Mouse (Mus musculus): ENCODE results near the gene Sp4. TPM values are rescaled to one million over a fixed set of nuclear protein-coding genes. Genes with fewer than 3 reads are reported as not detected.

Sp4 gene
- total RNA-seq, 4 experiments from 2014 or later, result 28.7 to 33.6 (median 30.1) TPM

DNA sequence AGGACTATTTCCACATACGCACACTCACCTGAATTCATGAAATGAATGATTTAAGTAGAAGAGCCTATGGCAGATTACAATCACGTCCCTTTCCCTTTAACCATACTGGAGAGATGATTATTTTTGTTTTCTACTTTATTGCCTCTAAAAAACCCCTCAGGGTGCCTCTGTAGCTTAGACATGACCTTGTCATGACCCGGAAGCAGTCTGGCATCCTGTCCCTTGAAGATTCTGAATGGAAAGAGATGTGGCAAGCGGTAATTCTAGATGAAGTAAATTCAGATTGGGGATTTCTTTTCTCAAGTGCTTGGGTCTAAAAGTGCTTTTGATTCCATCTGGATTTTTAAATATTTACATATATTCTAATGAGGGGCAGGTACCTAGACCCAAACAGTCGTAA lies 24.9 kb downstream of the Sp4 start:
- DNase-seq (ENCODE audit: low spot score in 2 of 2), result no peak

DNA sequence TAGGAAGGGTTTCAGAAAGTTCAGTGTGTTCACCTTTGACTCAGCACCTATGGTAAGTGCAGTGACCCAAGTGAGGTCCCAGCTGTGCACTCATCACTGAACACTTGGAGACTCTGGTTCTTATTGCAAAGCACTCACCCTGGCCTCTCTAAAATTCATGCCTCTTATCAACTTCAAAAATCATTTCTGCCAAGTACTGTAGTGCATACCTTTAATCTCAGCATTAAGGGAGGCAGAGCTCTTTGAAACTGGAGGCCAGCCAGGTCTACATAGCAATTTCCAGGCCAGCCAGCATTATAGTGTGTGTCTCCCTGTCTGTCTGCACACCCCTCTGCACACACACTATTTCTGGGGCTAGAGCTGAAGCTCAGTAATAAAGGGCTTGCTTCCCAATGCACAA lies 36.3 kb downstream of the Sp4 start:
- DNase-seq (ENCODE audit: low spot score in 2 of 2), result no peak

GRCm38 (mm10) chr12:118263878-118264277 lies 37.4 kb downstream of the Sp4 start:
- DNase-seq (ENCODE audit: low spot score in 2 of 2), result no peak

DNA sequence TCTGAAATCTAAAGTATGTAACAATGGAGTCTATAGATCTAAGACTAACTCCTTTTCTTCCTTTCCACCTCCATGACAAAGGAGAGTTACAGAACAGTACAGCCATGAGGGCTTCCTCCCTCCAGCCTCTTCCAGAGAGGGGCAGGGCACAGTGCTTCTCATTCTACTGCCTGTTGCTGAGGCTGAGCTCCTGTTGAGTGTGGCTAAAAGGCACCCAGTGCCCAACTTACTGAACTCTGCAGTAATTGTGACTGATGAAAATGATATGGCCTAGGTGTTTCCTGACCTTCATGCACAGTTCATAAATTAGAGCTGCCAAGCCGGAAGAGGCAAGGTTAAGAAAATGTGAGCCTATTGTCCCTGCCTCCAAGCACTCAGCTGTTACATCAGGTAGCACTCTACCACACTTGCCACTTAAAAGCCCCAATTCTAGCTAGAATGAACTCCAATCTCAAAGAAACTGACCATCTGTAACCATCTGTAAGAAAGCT lies 45.9 kb downstream of the Sp4 start:
- no peak for DNase-seq (ENCODE audit: low spot score in 2 of 2)

- DNase-seq (ENCODE audit: low spot score in 2 of 2), result no peak
Observed at GRCm38 (mm10) chr12:118221182-118221581, 80.1 kb downstream of the Sp4 start.

DNA sequence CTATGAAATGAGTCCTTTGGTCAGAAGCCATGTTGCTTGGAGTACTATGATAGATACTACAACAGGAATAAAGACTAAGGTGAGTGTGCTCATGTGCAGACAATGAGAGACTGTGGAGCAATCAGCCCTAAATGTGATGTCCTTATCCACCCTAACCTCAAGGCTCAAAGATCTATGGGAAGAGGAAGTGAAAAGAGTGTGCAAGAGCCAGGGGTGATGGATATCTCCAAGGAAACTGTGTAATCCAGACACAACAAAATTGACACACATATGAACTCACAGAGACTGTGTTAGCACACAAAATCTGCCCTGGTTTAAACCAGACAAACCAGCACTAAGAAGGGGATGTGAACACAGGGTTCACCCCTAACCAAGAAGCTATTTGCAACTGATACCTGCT lies 81.2 kb downstream of the Sp4 start:
- no peak for DNase-seq (ENCODE audit: low spot score in 2 of 2)

DNA sequence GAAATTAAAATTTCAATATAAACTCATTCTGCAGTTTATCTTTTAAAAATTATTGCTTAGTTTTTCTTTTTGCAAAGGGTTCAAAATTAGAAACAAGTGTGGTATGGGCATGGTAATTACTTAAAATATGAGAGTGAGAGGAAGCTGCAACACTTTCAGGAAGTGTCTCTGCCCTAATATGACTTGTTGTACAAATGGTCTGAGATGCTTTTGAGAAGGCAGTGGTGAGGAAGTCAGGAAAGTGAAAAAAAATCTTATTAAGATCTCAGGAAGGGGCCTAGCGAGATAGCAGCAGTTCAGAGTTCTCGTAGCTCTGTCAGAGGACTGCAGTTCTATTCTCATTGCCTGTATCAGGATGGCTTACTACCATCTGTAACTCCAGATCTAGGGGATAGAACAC lies 89.1 kb downstream of the Sp4 start:
- no peak for DNase-seq (ENCODE audit: low spot score in 2 of 2)

GRCm38 (mm10) chr12:118198386-118199093 lies 102.7 kb downstream of the Sp4 start, which contains the start of gene Dnah11:
Gene Dnah11 (minus strand): TSS chr12:118199043.
- peak in 1 of 2 experiments; percentile 9 for DNase-seq (ENCODE audit: low spot score in 2 of 2)

DNA sequence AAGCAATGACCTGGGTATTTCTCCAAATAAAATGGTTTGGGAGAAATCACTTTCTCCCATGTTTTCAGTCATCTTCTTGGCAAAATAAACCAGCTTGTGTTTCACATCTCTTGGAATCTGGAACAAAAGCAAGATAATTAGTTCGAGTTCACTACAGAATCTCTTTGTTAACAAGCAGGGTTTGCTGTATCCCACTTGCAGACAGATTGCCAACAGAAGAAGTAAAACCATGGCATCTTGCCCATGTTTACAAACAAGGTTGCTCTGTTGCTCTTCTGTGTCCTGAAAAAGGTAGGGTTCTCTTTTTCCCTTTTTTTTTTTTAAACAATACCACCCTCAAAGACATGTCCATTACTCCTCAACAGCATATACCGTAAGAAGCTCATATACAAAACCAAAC lies 104.7 kb downstream of the Sp4 start:
- DNase-seq (ENCODE audit: low spot score in 2 of 2), result no peak

DNA sequence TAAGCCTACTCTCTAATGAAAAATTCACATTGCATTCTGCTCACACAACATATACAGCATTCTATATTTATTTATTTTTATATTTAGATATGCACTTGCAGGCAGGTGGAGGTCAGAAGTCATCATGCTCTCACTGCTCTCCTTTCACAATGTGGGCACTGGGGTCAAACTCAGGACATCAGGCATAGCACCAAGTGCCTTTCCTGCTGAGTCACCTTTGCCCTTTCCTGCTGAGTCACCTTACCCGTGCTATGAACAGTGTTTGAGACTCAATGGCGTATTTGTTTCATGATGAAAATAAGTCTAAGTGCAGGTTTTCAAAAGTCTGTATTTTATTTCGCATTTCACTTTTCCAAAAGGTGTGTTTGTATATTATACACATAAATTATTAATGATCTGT lies 111.7 kb downstream of the Sp4 start:
- DNase-seq (ENCODE audit: low spot score in 2 of 2), result no peak

- no peak for DNase-seq (ENCODE audit: low spot score in 2 of 2)
Observed at GRCm38 (mm10) chr12:118187663-118188062, 113.6 kb downstream of the Sp4 start.

DNA sequence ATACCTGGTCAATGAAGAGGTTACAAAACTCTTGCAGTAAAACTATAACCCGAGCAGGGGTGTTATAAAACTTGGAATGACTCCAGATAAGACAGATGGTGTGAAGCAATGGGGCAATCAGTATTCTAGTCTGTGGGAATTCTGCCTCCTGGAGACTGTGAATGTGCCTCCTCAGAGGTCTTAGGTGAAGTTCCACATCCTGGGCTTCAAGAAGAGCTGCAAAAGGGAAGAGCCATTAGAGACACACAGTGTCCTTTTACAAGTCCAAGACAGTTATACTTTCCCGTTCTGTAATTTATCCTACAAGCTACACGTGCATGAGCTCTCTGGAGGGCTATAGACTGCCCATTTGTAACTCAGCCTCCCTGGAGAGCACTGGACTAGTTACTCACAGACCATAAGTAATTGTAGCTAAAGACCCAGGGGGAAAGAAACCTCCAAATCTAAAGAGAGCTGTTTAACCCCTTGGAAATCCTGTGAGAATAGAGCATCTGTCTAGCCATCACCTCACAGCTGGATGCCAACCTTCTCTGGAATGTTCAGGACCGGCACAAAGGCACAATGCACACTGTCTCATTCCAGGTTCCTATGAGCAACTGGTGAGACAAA lies 114.3 kb downstream of the Sp4 start:
- DNase-seq (ENCODE audit: low spot score in 2 of 2), result no peak

- DNase-seq (ENCODE audit: low spot score in 2 of 2), result no peak
Observed at GRCm38 (mm10) chr12:118186120-118186880, 114.9 kb downstream of the Sp4 start.

Other genes with a start within 250 kb of the Sp4 start
- 1 to 10 TPM in 3 of 4 experiments, under 1 TPM in 1; 0.81 to 1.8 (median 1.4) TPM for gene Dnah11, start 102.4 kb downstream of the Sp4 start, total RNA-seq (2022)